Mouse (Mus musculus): ENCODE results near the gene Tyw5.

The Tyw5 gene

DNA sequence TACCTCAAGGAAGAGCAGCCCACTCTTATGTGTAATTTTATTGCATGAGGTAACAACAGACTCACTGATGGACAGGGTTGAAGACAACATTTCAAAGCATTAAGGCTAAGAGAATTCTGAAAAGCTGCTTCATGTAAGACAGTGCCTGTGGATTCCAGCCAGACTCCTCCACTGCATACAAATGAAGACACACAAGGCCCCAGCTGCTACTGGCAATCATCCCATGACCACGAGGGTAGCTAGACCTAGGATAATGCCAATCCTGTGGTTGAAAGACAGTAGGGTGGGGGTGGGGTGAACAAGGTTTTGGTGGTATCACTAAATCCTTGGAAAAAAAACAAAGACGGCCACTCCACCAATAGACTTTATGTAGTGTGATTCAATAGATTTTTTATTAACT is 19.0 kb downstream of the Tyw5 start:
- no peak for DNase-seq (ENCODE audit: low read depth, low spot score)

DNA sequence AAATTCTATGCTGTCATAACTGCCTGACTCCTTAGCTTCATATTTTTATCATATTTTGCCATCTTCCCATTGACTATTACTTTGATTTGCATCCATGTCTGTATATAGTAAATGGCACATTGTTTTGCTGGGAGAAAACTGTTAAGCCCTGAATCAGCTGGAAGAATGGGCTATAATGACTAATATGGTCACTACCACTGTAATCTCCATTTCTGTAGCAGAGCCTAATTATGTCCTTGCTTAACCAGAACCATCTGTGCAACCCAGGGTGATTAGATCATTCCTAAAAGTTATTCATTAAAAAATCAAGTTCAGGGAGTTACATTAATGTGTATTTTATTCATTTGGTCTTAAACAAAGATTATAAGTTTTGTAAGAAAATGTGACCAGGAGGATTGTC is 20.4 kb downstream of the Tyw5 start:
- no peak for DNase-seq (ENCODE audit: low read depth, low spot score)

DNA sequence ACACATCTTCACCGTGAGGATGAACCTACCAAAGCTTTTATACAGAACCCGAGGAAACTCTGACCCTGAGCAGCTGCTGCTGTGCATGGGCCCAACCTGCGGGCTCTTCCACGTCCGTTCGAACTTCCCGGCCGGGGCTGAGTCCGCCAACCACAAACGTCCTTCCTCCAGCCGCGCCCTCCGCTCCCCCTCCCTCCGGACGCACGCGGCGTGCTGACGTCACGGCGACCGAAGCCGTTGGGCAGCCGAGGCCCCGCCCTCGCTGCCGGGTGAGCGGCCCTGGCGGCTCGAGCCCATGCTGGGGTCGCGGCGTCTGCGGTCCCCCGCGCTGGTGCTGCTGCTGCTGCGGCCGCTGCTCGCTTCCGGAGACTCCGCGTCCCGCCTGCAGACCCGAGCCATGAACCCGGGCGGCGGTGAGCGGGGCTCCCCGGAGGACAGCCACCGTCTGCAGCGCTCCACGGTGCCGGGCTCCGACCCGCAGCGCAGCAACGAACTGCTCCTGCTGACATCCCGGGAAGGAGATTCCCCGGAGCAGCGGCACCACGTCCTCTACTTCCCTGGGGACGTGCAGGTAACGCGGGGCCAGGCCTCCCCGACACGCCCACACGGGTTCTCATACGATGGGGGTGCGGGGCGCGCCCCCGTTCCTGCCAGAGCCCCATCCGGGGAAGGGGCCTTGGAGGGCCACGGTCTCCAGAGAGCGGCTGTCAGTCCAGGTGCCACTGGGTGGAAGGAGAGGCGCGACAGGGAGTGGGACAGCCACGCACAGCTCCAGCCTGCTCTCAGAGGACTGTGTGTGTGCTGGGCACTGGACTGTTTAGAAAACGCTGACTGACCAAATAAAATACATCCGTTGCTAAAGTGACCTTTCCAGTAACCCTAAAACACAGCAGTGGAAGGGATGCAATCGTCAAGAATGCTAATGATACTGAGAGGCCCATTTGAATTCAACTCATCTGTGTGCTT is 29.2 kb downstream of the Tyw5 start, which contains the start of gene 1700066M21Rik:
1700066M21Rik (plus strand) TSS at position 245 of the 966 bp plus-strand sequence.
- peak; percentile 95 for DNase-seq (ENCODE audit: low read depth, low spot score)

DNA sequence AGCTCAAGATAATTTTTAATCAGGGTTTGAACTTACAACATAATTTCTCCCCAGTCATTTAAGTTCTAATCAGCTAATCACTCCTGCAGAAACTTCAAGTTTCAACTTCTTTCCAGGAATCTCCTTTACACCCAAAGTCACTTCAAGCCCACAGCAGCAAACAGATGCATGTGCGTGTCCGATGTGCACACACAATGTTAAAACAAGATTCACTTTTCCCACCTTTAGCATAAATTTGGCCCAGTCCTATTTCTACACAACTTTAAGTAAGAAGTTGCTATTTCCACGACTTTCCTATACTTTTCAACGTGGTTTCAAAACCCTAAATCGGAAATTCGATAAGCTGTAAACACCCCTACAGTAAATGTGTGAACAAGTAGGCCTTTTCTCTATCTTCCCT is 30.1 kb downstream of the Tyw5 start:
- DNase-seq (ENCODE audit: low read depth, low spot score), result peak; percentile 23

DNA sequence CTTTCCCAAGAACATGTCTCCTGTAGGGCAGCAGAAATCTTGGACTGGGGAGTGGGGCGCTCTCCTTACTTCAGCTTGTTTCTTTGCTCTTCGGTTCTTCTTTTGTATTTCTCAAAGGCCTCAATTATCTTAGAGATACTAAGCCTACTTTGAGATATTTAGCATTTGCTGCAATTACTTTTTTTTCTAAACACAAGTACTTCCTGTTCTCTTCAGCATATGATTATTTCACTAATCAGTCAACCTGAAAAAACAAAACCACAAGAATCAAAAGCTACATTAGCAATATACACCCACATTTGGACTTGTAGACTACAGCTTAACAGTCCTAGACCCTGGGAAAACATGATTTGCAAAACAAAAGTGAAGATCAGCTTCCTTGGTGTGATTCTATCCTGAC is 31.6 kb downstream of the Tyw5 start:
- no peak for DNase-seq (ENCODE audit: low read depth, low spot score)

DNA sequence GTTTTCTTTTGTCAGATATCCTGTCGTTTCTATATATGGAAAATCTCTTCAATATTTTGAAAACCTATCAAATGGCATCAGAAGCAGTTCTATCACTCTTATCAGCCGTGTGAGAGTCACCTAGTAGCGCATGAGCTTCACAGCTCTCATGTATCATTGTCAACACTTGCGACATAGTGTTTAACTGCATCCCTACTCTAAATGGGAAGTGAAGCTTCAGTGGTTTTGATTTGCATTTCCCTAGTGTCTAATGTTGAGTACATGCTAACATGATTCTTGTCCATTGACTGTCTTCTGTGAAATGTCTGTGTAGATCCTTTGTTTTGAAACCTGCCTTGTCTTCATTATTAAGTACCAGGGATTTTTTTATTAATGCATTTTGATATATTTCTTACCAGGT is 36.5 kb downstream of the Tyw5 start:
- DNase-seq (ENCODE audit: low read depth, low spot score), result no peak

DNA sequence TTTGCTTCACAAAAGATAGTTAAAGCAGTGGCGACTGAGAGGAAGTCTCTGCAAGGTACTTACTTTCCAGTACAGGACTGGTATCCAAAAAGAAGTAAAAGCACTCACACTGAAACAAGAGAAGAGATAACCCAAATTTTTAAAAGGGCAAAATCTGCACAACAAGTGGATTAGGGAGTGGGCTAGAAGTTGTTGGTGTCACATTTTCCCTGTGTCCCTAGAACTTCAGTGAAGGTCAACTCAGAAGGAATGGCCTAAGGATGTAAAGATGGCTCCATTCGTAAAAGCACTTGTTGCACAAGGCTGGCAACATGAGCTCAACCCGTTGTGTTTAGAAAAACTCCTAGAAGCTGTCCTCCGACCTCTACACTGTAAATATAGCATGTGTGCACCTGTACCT is 37.8 kb downstream of the Tyw5 start:
- DNase-seq (ENCODE audit: low read depth, low spot score), result peak; percentile 63

DNA sequence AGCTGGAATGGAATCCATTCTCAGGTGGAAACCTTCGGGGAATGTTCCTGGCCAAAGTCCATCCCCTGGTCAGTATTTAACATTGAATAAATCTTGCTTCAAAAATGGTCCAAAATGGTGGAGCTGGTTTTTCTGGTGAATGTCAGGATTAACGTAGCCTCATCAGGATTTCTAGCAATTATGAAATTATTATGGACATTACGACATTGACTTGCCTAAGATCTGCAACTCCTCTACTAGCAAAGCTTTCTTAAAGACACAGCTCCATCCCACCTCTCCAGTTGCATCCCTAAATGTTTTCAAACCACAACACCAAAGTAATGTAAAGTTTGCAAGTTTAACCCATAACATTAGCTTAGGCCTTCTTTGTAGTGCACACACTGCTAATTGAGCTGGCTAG is 39.5 kb downstream of the Tyw5 start:
- no peak for DNase-seq (ENCODE audit: low read depth, low spot score)

DNA sequence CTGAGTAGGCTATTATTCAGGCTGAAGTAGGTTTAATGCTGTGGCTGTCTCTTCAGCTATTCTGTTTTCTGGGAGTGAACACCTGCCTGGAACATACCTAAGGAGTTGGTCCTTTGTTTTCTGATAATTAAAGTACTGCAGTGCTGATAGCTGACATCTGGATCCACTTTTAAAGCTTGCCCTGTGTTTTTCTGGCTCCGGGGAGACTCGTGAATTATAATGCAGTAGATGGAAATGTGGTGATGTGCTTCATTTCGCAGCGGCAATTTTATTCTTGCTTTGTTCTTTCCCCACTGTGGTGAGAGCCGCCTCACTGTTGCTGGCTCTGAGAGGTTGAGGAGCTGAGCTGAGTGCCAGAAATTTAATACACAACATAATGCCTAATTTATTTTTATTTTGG is 48.4 kb downstream of the Tyw5 start:
- no peak for DNase-seq (ENCODE audit: low read depth, low spot score)

DNA sequence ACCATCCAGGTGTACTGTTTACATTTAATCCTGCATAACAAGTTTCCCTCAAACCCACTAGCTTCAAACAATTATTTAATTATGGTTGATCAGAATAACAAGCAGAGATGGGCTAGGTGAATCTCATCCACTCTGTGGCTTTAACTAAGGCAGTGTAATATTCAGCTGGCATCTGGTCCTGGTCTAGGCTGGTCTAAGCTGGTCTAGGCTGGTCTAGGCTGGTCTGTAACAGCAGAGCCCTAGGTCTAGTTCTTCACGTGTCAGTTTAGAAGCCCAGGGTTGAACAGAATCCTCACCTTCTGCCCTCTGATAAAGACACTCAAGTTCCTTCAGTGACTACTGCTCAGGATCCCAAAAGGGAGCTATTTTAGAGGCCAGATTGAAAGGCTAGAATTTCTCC is 55.0 kb downstream of the Tyw5 start:
- peak; percentile 76 for DNase-seq (ENCODE audit: low read depth, low spot score)

DNA sequence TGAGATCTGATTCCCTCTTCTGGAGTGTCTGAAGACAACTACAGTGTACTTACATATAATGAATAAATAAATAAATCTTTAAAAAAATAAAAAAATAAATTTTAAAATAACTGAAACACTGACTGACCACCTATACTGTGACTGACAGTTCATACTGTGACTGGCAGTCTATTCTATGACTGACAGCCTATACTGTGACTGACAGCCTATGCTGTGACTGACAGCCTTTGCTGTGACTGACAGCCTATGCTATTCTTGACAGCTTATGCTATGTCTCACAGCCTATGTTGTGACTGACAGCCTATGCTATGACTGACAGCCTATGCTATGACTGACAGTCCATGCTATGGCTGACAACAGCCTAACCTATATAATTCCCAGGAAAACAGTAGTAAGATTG is 59.4 kb downstream of the Tyw5 start:
- DNase-seq (ENCODE audit: low read depth, low spot score), result no peak

DNA sequence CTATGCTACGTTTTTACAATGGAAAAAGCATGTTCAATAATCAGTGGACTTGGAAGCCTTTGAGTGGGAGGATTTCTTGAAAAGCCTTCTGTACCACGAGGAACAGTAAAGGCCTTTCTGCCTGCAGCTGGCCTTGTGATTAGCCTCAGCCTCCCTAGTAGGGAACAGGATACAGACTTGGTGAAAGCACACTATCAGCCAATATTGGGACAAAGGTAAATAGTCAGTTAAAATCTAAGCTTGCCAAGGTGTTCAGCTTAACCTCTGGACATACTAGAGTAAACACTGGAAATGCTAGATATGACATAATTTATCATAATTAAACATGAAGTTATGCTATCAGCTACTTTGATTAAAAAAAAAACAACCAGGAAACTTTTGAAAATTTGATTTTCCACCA is 65.7 kb downstream of the Tyw5 start:
- no peak for DNase-seq (ENCODE audit: low read depth, low spot score)

DNA sequence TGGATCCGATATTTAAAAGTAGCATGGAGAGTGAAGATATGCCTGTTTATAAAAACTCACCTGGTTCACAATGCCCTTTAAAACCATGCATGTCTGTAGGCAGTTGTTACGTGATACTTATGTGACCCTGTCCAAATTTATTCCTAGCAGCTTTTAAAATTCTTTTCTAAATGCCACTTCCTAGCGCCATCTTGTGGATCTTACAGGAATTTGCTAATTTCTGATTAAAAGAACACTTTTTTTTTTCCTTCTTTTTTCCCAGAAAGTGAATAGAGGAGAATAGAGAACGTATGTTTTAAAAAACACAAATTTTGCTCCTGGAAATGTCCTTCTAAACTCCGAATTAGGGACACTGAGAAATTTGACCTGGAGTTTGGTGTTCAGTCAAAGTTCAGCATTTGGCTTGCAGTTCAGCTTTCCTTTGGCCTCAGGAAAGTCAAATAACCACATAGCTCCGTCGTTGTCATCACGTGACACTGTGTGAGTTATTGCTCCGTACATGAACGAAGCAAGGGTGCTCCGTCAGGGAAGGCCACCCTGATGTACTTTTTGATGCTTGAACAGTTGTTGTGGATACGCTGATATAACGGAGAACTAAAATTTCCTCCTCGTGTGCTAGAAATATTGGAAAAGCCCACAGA is 67.6 kb downstream of the Tyw5 start:
- peak; percentile 25 for DNase-seq (ENCODE audit: low read depth, low spot score)

Data from ES-CJ7 (cell line).